Mouse (Mus musculus) forebrain, embryonic 14.5 days (tissue): ENCODE results near the gene Neurog3. TPM values are rescaled to one million over a fixed set of nuclear protein-coding genes. Genes with fewer than 3 reads are reported as not detected.

Experiments used
- ATAC-seq: fragments of 200-750 bp; cut with Nextera tagmentation; 2 replicates; pipeline ENCODE4 v1.8.0; 2017; ENCODE audit warnings: mild to moderate bottlenecking, moderate library complexity
- DNase-seq: peaks from one replicate; pipeline ENCODE4 v3.0.0-alpha.2; 2015; ENCODE audit warnings: low spot score
- H3K27ac ChIP-seq: fragments of 300-500 bp; sonication (generic); 2 replicates; pipeline ENCODE4 v1.5.1; 2014; ENCODE audit warnings: low read depth, mild to moderate bottlenecking, control low read depth, low read length, moderate library complexity
- H3K27me3 ChIP-seq: fragments of 300-500 bp; sonication (generic); replicated peaks from 2 replicates; pipeline ENCODE4 v1.6.1; 2014; ENCODE audit warnings: low read length, control low read depth, mixed read lengths; ENCODE audit not compliant: control insufficient read depth, insufficient read depth
- H3K36me3 ChIP-seq: fragments of 300-500 bp; sonication (generic); 2 replicates; pipeline ENCODE4 v1.6.1; 2014; ENCODE audit warnings: low read length, control low read depth; ENCODE audit not compliant: control insufficient read depth, insufficient read depth
- H3K4me1 ChIP-seq: fragments of 300-500 bp; sonication (generic); 2 replicates; pipeline ENCODE4 v1.6.1; 2014; ENCODE audit warnings: antibody characterized with exemption, low read length, control low read depth; ENCODE audit not compliant: control insufficient read depth, insufficient read depth
- H3K4me2 ChIP-seq: fragments of 300-500 bp; sonication (generic); 2 replicates; pipeline ENCODE4 v1.6.1; 2014; ENCODE audit warnings: mild to moderate bottlenecking, control low read depth, low read length
- H3K4me3 ChIP-seq: fragments of 300-500 bp; sonication (generic); 2 replicates; pipeline ENCODE4 v1.5.1; 2014; ENCODE audit warnings: low read depth, low read length, control low read depth
- H3K9ac ChIP-seq: fragments of 300-500 bp; sonication (generic); 2 replicates; pipeline ENCODE4 v1.6.1; 2014; ENCODE audit warnings: mild to moderate bottlenecking, low read length, control low read depth, moderate library complexity
- H3K9me3 ChIP-seq: fragments of 300-500 bp; sonication (generic); replicated peaks from 2 replicates; pipeline ENCODE4 v1.6.1; 2016; ENCODE audit warnings: low read length, control low read depth, mixed read lengths; ENCODE audit not compliant: control insufficient read depth
- WGBS: fragments of 180-500 bp; shearing (Covaris S2); extraction: QIAGEN DNeasy Blood & Tissue Kit; methylation state at CpG from one replicate; pipeline ENCODE4 v1.1.7; 2014; 5-methylcytosine and 5-hydroxymethylcytosine counted together
- polyA plus RNA-seq: library from polyadenylated mRNA; unstranded; fragments of >200 nt; fragmentation: Nextera tagmentation; extraction: Ambion mirVana; gene quantifications from 2 replicates; pipeline ENCODE4 v1.2.1, GENCODE M21; 2014

Neurog3 gene
- polyA plus RNA-seq, 1 experiment from 2014 or later, result 0.29 TPM

GRCm38 (mm10) chr10:62101504-62102439, 31.1 kb upstream of the Neurog3 start:
- H3K9ac ChIP-seq, result no peak overlapping the region
- H3K4me2 ChIP-seq, result peak overlapping the region; percentile 24; the same call in 1 of the 2 replicates
- WGBS, result 4% methylated on average over 7 of the region's 7 CpGs

DNA sequence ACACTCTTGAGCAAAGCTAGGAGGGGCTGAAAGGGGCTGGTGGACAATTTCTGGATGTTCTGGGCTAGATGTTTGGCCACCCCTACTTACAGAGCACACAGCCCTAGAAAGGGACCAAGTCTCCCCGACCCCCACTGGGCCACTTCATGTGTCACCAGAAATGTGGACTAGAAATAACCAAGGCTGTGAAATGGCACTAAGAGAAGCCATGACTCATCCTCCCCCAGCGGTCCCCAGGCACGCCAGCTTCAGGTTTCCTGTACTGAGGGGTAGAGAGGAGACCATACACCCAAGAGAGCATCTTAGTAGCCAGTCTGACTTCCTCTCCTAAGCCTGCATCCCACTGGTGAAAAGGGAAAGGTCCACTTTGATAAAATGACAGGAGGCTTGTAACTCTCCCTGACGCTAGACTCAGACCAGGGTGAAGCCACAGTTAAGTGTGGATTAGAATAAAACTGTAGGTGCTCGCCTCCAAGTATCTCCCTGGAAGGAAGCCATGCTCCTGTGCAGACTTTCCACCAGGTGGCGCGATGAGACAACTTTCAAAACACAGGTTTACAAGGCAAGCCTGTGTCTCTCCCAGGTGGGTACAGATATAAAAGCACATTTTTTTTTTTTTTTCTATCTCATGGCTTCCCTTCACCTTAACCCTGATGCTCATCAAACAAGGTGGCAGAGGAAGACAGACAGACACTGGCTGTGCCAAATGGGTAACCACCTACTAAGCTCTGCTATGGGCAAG, 27.9 kb upstream of the Neurog3 start:
- ATAC-seq (0 out of 2 replicates have a peak, but pooled peaks have one; percentile 9), DNase-seq (peak; percentile 87)
- Histone ChIP-seq H3K27ac (no peak overlapping the region), H3K4me3 (no peak overlapping the region), H3K9me3 (no peaks in the 10 kb centered on the region), H3K9ac (no peak overlapping the region), H3K27me3 (no peaks in the 10 kb centered on the region), H3K4me1 (peaks cover 21% of the 10 kb centered on the region), H3K4me2 (no peak overlapping the region), H3K36me3 (peaks cover 5% of the 10 kb centered on the region; the same call in 1 of the 2 replicates)
- WGBS, result 32% methylated on average over 7 of the region's 7 CpGs

More at GRCm38 (mm10) chr10:62101504-62102439, 31.1 kb upstream of the Neurog3 start:
- H3K4me1 ChIP-seq, result peaks cover 23% of the 10 kb centered on the region
- peak overlapping the region; percentile 96 for H3K27ac ChIP-seq
- H3K27me3 ChIP-seq, result no peaks in the 10 kb centered on the region
- ATAC-seq, result peak; percentile 85
- H3K9me3 ChIP-seq, result no peaks in the 10 kb centered on the region
- H3K4me3 ChIP-seq, result no peak overlapping the region
- H3K36me3 ChIP-seq, result no peaks in the 10 kb centered on the region; the same call in 1 of the 2 replicates
- DNase-seq, result peak; percentile 96

GRCm38 (mm10) chr10:62107048-62107447, 25.8 kb upstream of the Neurog3 start:
- DNase-seq (no peak), ATAC-seq (no peak)
- no peak overlapping the region for H3K4me2 ChIP-seq
- peaks cover 5% of the 10 kb centered on the region; the same call in 1 of the 2 replicates for H3K36me3 ChIP-seq
- no peaks in the 10 kb centered on the region for H3K27me3 ChIP-seq
- 68% methylated on average over 9 of the region's 9 CpGs for WGBS
- no peak overlapping the region for H3K27ac ChIP-seq
- no peak overlapping the region for H3K9ac ChIP-seq
- H3K4me1 ChIP-seq, result 0 out of 2 replicates have a peak, but pooled peaks cover 2% of the 10 kb centered on the region
- no peaks in the 10 kb centered on the region for H3K9me3 ChIP-seq
- no peak overlapping the region for H3K4me3 ChIP-seq

GRCm38 (mm10) chr10:62110504-62111206, 22.2 kb upstream of the Neurog3 start:
- ATAC-seq (peak; percentile 89), DNase-seq (peak; percentile 83)
- Histone ChIP-seq H3K4me1 (0 out of 2 replicates have a peak, but pooled peaks cover 5% of the 10 kb centered on the region), H3K36me3 (peaks cover 5% of the 10 kb centered on the region; the same call in 1 of the 2 replicates), H3K9me3 (no peaks in the 10 kb centered on the region), H3K4me2 (peak overlapping the region; percentile 89), H3K4me3 (peak overlapping the region; percentile 66), H3K27me3 (no peaks in the 10 kb centered on the region), H3K9ac (peak overlapping the region; percentile 89), H3K27ac (no peak overlapping the region)
- WGBS, result under 1% methylated on average over 48 of the region's 57 CpGs

GRCm38 (mm10) chr10:62111207-62111576, 21.7 kb upstream of the Neurog3 start:
- H3K36me3 ChIP-seq, result peaks cover 5% of the 10 kb centered on the region; the same call in 1 of the 2 replicates
- peak overlapping the region; percentile 89 for H3K4me2 ChIP-seq
- H3K27me3 ChIP-seq, result no peaks in the 10 kb centered on the region
- DNase-seq (no peak), ATAC-seq (peak; percentile 32)
- 0 out of 2 replicates have a peak, but pooled peaks cover 5% of the 10 kb centered on the region for H3K4me1 ChIP-seq
- 44% methylated on average over 6 of the region's 6 CpGs for WGBS
- peak overlapping the region; percentile 66 for H3K4me3 ChIP-seq
- H3K9me3 ChIP-seq, result no peaks in the 10 kb centered on the region
- H3K27ac ChIP-seq, result no peak overlapping the region
- peak overlapping the region; percentile 89 for H3K9ac ChIP-seq

DNA sequence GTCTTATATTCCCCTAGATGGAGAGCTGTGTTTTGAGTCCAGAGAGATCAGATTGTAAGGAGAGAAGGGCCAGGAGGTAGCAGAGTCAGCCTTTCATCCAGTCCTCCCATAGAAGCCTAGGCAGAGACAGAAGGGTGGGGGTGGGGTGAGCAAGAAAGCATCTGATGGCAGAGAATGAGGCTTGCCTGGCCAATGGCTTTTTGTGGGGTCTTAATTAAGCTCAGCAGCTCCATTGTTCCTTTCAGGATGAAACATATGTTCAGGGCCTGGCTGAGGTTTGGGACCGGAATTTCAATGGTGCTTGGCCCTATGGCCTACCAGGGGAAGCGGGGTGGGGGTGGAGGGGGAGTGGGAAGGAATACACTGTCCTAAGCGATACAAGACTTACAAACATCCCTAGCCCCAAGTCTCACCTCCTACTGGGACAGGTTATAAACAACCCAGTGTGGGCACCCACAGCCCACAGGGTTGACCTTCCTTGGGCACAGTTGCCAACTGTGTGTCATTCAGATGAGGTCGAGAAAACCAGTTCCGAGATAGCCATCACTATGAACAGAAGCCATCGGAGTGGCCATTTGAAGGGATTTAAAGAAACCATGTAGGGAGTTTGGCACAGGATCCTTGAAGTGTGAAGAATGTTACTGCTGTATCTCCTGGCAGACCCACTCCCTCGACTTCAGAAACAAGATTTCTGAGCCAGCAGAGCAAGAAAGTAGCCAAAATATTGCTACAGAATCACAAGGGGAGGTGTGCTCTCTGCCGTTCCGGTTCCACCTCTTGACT, 18.8 kb upstream of the Neurog3 start:
- Histone ChIP-seq H3K9ac (no peak overlapping the region), H3K27ac (peak overlapping the region; percentile 21; the same call in 1 of the 2 replicates), H3K4me3 (no peak overlapping the region), H3K36me3 (no peaks in the 10 kb centered on the region), H3K27me3 (no peaks in the 10 kb centered on the region), H3K4me2 (no peak overlapping the region), H3K9me3 (no peaks in the 10 kb centered on the region), H3K4me1 (0 out of 2 replicates have a peak, but pooled peaks cover 5% of the 10 kb centered on the region)
- DNase-seq, result peak; percentile 72
- ATAC-seq, result peak; percentile 24; the same call in 1 of the 2 replicates
- WGBS, result 46% methylated on average over 9 of the region's 9 CpGs

DNA sequence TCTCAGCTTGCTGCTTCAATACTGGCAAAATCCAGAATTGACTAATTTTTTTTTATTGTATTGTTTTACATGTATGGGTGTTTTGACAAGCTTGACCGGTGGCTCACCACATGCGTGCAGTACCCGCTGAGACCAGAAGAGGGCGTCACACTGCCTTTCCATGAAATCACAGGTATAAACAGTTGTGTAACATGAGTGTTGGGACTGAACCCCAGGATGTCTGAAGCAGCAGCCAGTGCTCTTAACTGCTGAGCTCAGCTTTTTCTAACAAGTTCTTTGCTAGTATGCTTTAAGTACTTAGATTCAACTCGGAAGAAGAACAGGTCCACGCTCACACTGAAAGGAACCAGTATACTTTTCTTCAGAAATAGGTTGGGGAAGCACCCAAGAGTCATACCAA, 5.8 kb upstream of the Neurog3 start:
- Histone ChIP-seq H3K4me1 (0 out of 2 replicates have a peak, but pooled peaks cover 3% of the 10 kb centered on the region), H3K4me3 (no peak overlapping the region), H3K27ac (no peak overlapping the region), H3K9me3 (no peaks in the 10 kb centered on the region), H3K27me3 (peaks cover 47% of the 10 kb centered on the region), H3K36me3 (no peaks in the 10 kb centered on the region), H3K9ac (no peak overlapping the region), H3K4me2 (no peak overlapping the region)
- DNase-seq, result no peak
- ATAC-seq, result no peak
- WGBS, result 42% methylated on average over 6 of the region's 6 CpGs
